Mouse (Mus musculus): Measurements from ENCODE around the gene Rpl18. TPM values are rescaled to one million over a fixed set of nuclear protein-coding genes. Genes with fewer than 3 reads are reported as not detected.

The Rpl18 gene
- polyA plus RNA-seq, 1 experiment from 2014 or later = 807 TPM

DNA sequence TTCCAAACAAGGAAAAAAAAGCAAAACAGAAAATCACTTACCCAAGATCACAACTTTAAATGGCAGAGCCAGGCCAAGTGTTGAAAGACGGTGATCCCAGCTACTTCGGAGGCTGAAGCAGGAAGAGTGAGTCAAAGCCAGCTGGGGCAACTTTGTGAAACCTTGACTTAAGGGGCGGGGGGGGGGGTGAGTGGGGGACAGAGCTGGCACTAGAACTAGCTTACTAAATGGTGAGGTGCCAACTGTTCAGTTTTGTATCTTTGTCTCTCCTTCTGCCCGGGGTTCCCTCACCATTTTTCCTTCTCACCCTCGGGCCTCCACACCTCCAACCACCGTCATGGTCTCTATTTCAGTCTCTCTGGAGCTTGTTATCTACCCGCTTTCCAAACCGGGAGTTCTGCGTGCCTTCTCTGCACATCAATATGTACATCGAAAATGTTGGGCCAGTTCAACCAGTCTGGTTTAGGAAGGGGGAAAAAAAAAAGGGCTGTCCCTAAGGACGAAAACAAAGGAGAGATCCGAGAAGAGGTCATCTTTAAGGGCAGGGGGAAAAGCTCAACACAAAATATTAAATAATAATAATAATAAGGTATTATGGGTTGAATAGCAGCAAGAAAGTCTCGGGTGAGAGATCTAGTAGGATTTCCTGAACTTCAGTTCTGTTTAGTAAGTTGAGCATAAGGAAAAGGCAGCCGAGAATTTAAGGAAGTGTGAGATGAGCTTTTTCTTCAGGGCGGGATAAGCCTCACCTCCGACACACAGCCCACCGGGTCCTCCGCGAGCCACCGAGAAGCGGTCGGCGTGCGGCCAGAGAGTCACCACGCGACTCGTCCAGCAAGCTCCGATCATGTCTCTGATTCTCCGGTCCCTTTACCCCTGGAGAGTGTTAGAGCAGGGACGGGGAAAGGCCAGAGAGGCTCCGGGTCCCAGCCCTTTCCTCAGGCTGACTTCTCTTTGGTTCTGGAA, 2.0 kb downstream of the Rpl18 start:
- DNase-seq (ENCODE audit: low read depth, low spot score) (no peak), ATAC-seq (no peak)
- no peak for TF ChIP-seq CTCF (IDR thresholded peaks at IDR 0.05)
- in situ Hi-C loops (cut with MboI; ENCODE audit: low pct_unique_long_range_greater_than_20kb) = loop anchor here (25.0 kb wide), 1 partner anchor 855 kb away; the partner anchor contains the start of genes Pnkp and Ptov1
- ChIA-PET POLR2A (interaction anchor here (0.6 to 4.4 kb wide), 5 partner anchors 9 to 180 kb away, joined by 3 to 28 read pairs (median 3); partner anchors contain the start of genes Syngr4 and Tmem143), CTCF (interaction anchor here (1.0 to 2.1 kb wide), 7 partner anchors 9 to 216 kb away, joined by 3 to 8 read pairs (median 4); partner anchors contain the start of gene Dbp)
- H3K27me3 ChIP-seq = no peaks in the 10 kb centered on the region

DNA sequence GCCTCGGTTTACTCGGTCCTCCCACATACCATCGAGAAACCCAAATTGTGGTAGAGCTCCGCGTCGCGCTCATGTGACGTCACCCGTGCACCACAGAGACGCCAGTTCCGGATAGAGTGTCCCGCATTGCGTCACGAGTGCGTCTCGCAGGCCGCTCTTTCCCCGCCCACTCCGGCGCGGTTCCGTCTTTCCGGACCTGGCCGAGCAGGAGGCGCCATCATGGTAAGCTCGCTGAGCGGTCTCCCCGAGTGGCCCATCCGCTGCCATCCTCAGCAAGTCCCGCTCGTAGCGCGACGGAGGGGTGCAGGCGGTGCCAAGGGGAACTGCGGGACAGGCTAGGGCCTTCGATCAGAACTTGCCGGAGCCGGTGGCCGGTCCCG, 2.7 kb downstream of the Rpl18 start, which contains the start of gene Sphk2:
Gene Sphk2 (minus strand): TSS at position 85 of the 380 bp plus-strand sequence.
- peak; percentile 34 for ATAC-seq
- H3K27me3 ChIP-seq = no peaks in the 10 kb centered on the region
- DNase-seq (ENCODE audit: low read depth, low spot score) = no peak
- ChIA-PET POLR2A (interaction anchor here (1.1 to 4.4 kb wide), 6 partner anchors 9 to 179 kb away, joined by 3 to 28 read pairs (median 3); partner anchors contain the start of genes Sec1, Syngr4 and Tmem143), CTCF (interaction anchor here (1.0 to 2.1 kb wide), 6 partner anchors 13 to 216 kb away, joined by 3 to 8 read pairs (median 4); partner anchors contain the start of gene Dbp)
- no peak for TF ChIP-seq CTCF (IDR thresholded peaks at IDR 0.05)
- in situ Hi-C loops (cut with MboI; ENCODE audit: low pct_unique_long_range_greater_than_20kb) = loop anchor here (25.0 kb wide), 1 partner anchor 856 kb away; the partner anchor contains the start of genes Pnkp and Ptov1

DNA sequence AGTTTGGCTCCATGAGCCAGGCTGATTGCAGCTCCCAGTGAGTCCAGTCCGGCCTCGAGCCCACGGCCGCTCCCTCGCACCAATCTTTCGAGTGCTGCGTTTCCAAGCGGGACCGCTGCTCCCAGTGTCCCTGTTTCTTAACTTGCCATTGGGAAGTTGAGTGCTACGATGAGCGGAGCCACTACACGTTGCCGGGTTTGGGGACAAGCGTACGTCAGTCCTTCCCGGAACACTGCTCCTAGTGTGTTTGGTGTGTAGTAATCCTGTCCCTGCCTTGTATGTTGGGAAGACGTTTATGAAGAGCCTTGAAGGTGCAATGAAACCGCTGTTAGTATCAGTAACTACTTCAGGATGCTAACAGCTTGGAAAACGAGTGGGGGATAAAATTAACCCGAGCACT, 3.1 kb downstream of the Rpl18 start:
- no peak for ATAC-seq
- ChIA-PET CTCF (interaction anchor here (1.0 to 2.1 kb wide), 6 partner anchors 10 to 215 kb away, joined by 3 to 8 read pairs (median 4); partner anchors contain the start of gene Dbp), POLR2A (interaction anchor here (1.1 to 4.4 kb wide), 6 partner anchors 9 to 179 kb away, joined by 3 to 28 read pairs (median 3); partner anchors contain the start of genes Sec1, Syngr4 and Tmem143)
- no peaks in the 10 kb centered on the region for H3K27me3 ChIP-seq
- in situ Hi-C loops (cut with MboI; ENCODE audit: low pct_unique_long_range_greater_than_20kb) = loop anchor here (25.0 kb wide), 1 partner anchor 856 kb away; the partner anchor contains the start of genes Pnkp and Ptov1
- no peak for DNase-seq (ENCODE audit: low read depth, low spot score)
- no peak for TF ChIP-seq CTCF (IDR thresholded peaks at IDR 0.05)

- CTCF ChIA-PET = interaction anchor here (1.0 to 2.0 kb wide), 3 partner anchors 11 to 82 kb away, joined by 3 to 8 read pairs (median 4); no protein-coding TSS in a partner anchor
- H3K27me3 ChIP-seq = no peaks in the 10 kb centered on the region
- TF ChIP-seq CTCF (IDR thresholded peaks at IDR 0.05) = no peak
- ATAC-seq = no peak
- DNase-seq (ENCODE audit: low read depth, low spot score) = no peak
- in situ Hi-C loops (cut with MboI; ENCODE audit: low pct_unique_long_range_greater_than_20kb) = loop anchor here (25.0 kb wide), 1 partner anchor 857 kb away; the partner anchor contains the start of genes Pnkp and Ptov1
- POLR2A ChIA-PET = interaction anchor here (1.1 to 4.4 kb wide), 4 partner anchors 11 to 25 kb away, joined by 3 to 28 read pairs (median 3); partner anchors contain the start of gene Sec1
Measured at GRCm38 (mm10) chr7:45719180-45719579, 3.9 kb downstream of the Rpl18 start.

- no peaks in the 10 kb centered on the region for H3K27me3 ChIP-seq
- TF ChIP-seq CTCF (IDR thresholded peaks at IDR 0.05) = no peak
- CTCF ChIA-PET = interaction anchor here (0.9 to 1.4 kb wide), 2 partner anchors 11 to 19 kb away, joined by 3 to 4 read pairs; no protein-coding TSS in a partner anchor
- POLR2A ChIA-PET = interaction anchor here (0.6 to 4.4 kb wide), 2 partner anchors 12 to 734 kb away, joined by 5 to 28 read pairs; partner anchors contain the start of gene Prmt1
- in situ Hi-C loops (cut with MboI; ENCODE audit: low pct_unique_long_range_greater_than_20kb) = loop anchor here (25.0 kb wide), 1 partner anchor 858 kb away; the partner anchor contains the start of genes Pnkp and Ptov1
- DNase-seq (ENCODE audit: low read depth, low spot score) (no peak), ATAC-seq (no peak)
Measured at GRCm38 (mm10) chr7:45719738-45720412, 4.6 kb downstream of the Rpl18 start.

DNA sequence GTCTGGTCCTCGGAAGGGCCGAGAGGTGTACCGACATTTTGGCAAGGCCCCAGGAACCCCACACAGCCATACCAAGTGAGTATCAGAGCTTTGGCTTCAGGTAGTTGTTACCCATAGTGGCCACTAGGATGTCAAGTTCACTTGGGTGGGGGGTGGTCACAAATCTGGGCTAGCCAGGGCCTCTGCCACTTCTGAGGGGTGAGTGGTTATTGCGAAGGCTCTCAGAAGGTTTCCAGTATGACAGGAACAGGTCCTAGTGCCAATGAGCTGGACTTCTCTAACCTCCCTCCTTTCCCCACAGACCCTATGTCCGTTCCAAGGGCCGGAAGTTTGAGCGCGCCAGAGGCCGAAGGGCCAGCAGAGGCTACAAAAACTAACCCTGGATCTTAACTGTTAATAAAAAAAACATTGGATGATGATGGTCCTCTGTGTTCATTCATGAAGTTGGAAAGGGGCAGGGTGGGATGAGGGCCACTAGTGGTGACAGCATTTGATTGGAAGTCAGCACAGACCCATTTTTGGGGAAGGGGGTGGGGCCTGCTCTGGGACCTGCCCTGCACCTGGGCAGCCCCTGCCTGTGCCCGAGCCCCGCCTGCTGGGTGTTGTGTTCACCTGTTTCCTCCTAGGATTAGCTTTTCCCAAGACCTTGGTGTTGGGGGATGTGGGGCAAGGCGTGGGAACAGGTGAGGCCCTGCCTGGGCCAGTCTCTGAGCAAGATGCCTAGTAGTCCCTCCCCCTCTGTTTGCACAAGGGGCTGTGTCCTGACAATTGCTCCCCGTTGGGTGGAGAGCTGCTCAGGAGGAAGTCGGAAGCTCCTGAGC, 5.4 kb downstream of the Rpl18 start, which contains the start of gene Fam83e:
Gene Fam83e (plus strand): TSS at position 800 of the 821 bp plus-strand sequence.
- DNase-seq (ENCODE audit: low read depth, low spot score) (no peak), ATAC-seq (no peak)
- no peak for TF ChIP-seq CTCF (IDR thresholded peaks at IDR 0.05)
- POLR2A ChIA-PET = interaction anchor here (4.4 kb wide), 1 partner anchor 12 kb away, joined by 28 read pairs; no protein-coding TSS in a partner anchor
- CTCF ChIA-PET = interaction anchor here (0.9 to 1.4 kb wide), 2 partner anchors 10 to 19 kb away, joined by 3 to 4 read pairs; no protein-coding TSS in a partner anchor
- no peaks in the 10 kb centered on the region for H3K27me3 ChIP-seq
- in situ Hi-C loops (cut with MboI; ENCODE audit: low pct_unique_long_range_greater_than_20kb) = loop anchor here (25.0 kb wide), 1 partner anchor 858 kb away; the partner anchor contains the start of genes Pnkp and Ptov1

- no peak for TF ChIP-seq CTCF (IDR thresholded peaks at IDR 0.05)
- CTCF ChIA-PET = no interaction called here
Measured at GRCm38 (mm10) chr7:45721234-45721571, 5.9 kb downstream of the Rpl18 start.

GRCm38 (mm10) chr7:45721642-45722347, 6.5 kb downstream of the Rpl18 start:
- ChIA-PET CTCF (no interaction called here), POLR2A (no interaction called here)
- no peak for TF ChIP-seq CTCF (IDR thresholded peaks at IDR 0.05)
- in situ Hi-C loops (cut with MboI; ENCODE audit: low pct_unique_long_range_greater_than_20kb) = loop anchor here (25.0 kb wide), 1 partner anchor 859 kb away; the partner anchor contains the start of genes Pnkp and Ptov1
- ATAC-seq (no peak), DNase-seq (ENCODE audit: low read depth, low spot score) (no peak)
- H3K27me3 ChIP-seq = no peaks in the 10 kb centered on the region

More at GRCm38 (mm10) chr7:45721234-45721571, 5.9 kb downstream of the Rpl18 start:
- POLR2A ChIA-PET = no interaction called here
- ATAC-seq (no peak), DNase-seq (ENCODE audit: low read depth, low spot score) (no peak)
- no peaks in the 10 kb centered on the region for H3K27me3 ChIP-seq
- in situ Hi-C loops (cut with MboI; ENCODE audit: low pct_unique_long_range_greater_than_20kb) = loop anchor here (25.0 kb wide), 1 partner anchor 859 kb away; the partner anchor contains the start of genes Pnkp and Ptov1
